Mouse (Mus musculus): ENCODE measurements around the gene Spata46.

- TF ChIP-seq EP300 (optimal IDR thresholded peaks at IDR 0.05) (no peak), CTCF (IDR thresholded peaks at IDR 0.05; ENCODE audit: low read depth) (peak; percentile 94)
Measured at GRCm38 (mm10) chr1:170292239-170292951, 16.2 kb upstream of the Spata46 start.
